Mouse (Mus musculus) thymus, postnatal 14 days (tissue): ENCODE data around the gene Prdm10.

Experiments
- DNase-seq: peaks from one replicate; pipeline ENCODE4 v3.0.0; 2021

Prdm10 gene

GRCm38 (mm10) chr9:31307232-31307631, 26.9 kb downstream of the Prdm10 start:
- DNase-seq = no peak

GRCm38 (mm10) chr9:31309041-31309440, 28.7 kb downstream of the Prdm10 start:
- DNase-seq = no peak

GRCm38 (mm10) chr9:31310662-31311061, 30.3 kb downstream of the Prdm10 start:
- DNase-seq = no peak

GRCm38 (mm10) chr9:31313876-31314275, 33.5 kb downstream of the Prdm10 start:
- DNase-seq = no peak

- DNase-seq = no peak
Observed at GRCm38 (mm10) chr9:31315983-31316382, 35.6 kb downstream of the Prdm10 start.

- no peak for DNase-seq
Observed at GRCm38 (mm10) chr9:31318956-31319355, 38.6 kb downstream of the Prdm10 start.

GRCm38 (mm10) chr9:31320734-31321133, 40.4 kb downstream of the Prdm10 start:
- DNase-seq = no peak

GRCm38 (mm10) chr9:31321526-31321925, 41.2 kb downstream of the Prdm10 start:
- DNase-seq = no peak

GRCm38 (mm10) chr9:31322090-31322489, 41.8 kb downstream of the Prdm10 start:
- no peak for DNase-seq

GRCm38 (mm10) chr9:31330816-31331215, 50.5 kb downstream of the Prdm10 start:
- DNase-seq = no peak

- DNase-seq = no peak
Observed at GRCm38 (mm10) chr9:31331246-31331645, 50.9 kb downstream of the Prdm10 start.

- DNase-seq = no peak
Observed at GRCm38 (mm10) chr9:31331906-31332305, 51.6 kb downstream of the Prdm10 start.

- DNase-seq = no peak
Observed at GRCm38 (mm10) chr9:31332826-31333225, 52.5 kb downstream of the Prdm10 start.

GRCm38 (mm10) chr9:31334991-31335390, 54.7 kb downstream of the Prdm10 start:
- no peak for DNase-seq

GRCm38 (mm10) chr9:31344289-31344831, 64.0 kb downstream of the Prdm10 start:
- DNase-seq = no peak

- DNase-seq = no peak
Observed at GRCm38 (mm10) chr9:31346575-31347080, 66.3 kb downstream of the Prdm10 start.

- no peak for DNase-seq
Observed at GRCm38 (mm10) chr9:31348458-31348857, 68.1 kb downstream of the Prdm10 start.

- DNase-seq = peak; percentile 69
Observed at GRCm38 (mm10) chr9:31348915-31349314, 68.6 kb downstream of the Prdm10 start.

GRCm38 (mm10) chr9:31352716-31353115, 72.4 kb downstream of the Prdm10 start:
- no peak for DNase-seq

- DNase-seq = no peak
Observed at GRCm38 (mm10) chr9:31353518-31353917, 73.2 kb downstream of the Prdm10 start.

GRCm38 (mm10) chr9:31354051-31354450, 73.7 kb downstream of the Prdm10 start:
- DNase-seq = no peak

GRCm38 (mm10) chr9:31363698-31364609, 83.6 kb downstream of the Prdm10 start:
- no peak for DNase-seq

- DNase-seq = no peak
Observed at GRCm38 (mm10) chr9:31365086-31365485, 84.7 kb downstream of the Prdm10 start.

- DNase-seq = no peak
Observed at GRCm38 (mm10) chr9:31371740-31372139, 91.4 kb downstream of the Prdm10 start.
